Mouse (Mus musculus) spleen, adult 18-20 months (tissue): ENCODE measurements around the gene Senp7.
"Not testable (repeated sequence)": the region's sequence is repeated elsewhere in the genome, so short reads cannot be mapped to it uniquely, and the experiment has no call there.

Experiments used
- DNase-seq, 2 experiments: peaks; one replicate each; pipeline ENCODE4 v3.0.0; 2022; ENCODE audit warnings: mixed read lengths in 2 of 2

Gene Senp7

DNA sequence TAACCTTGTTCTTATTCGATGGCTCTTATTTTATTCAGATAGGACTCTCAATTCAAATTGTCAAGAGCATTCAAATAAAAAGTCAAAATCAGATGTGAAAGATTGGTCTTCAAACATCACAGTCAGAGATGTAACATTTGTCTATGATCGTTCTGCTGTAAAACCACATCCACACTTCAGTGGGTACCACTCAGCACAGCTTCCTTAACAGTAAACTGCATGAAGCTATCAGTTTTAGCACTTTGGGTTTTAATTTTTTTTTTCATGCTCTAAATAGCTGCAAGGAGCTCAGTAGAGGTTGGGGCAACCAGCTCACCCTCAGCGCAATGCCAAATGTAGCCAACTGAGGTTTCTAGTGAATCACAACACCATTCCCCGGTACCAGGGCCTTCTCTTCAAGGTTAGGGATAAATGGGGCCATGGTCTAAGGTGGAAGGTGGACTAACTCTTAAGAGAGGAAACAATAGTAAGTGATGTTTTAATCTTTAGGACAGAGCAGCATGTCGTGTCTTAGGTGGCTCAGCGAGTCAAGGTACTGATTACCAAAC lies 20.5 kb downstream of the Senp7 start:
- no peak for DNase-seq

DNA sequence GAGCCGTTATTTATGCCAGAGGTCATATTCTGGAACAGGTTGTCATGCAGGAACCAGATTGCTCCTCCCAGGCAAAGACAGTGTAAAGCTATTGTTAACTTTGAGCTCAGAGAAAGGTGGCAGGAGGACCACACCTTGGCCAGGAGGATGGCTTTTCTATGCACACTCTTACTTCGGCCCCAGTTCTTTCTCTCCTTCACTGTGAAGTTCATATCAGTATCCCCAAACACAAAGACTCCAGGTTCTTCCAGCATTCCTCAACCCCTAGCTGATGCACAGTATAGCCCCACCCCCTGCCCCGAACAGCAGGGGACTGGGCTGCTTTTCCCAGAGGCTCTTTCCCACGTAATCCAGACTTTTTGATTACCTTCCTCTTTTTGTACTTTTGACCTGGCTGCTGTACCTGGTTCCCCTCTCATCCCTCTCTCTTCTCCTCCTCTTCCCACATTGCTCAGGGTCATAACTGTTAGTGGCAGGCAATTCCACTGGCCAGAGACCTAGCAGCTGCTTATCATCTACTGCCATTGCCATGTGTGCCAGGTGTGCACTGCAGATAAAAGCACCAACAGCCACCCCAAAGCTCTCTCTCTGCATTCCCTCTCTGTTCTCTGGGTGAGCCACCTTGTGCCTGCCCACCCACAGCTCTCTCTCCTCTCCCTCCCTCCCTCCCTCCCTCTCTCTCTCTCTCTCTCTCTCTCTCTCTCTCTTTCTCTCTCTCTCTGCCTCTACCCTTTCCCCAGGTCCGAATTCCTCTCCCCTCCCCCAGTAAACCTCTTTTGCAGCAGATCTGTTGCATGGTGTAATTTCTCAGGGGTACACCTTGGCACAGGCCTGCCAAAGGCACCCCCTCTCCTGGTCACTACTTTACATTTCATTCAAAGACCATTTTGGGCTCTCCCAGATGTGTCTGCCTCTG lies 23.4 kb downstream of the Senp7 start:
- no peak for DNase-seq

DNA sequence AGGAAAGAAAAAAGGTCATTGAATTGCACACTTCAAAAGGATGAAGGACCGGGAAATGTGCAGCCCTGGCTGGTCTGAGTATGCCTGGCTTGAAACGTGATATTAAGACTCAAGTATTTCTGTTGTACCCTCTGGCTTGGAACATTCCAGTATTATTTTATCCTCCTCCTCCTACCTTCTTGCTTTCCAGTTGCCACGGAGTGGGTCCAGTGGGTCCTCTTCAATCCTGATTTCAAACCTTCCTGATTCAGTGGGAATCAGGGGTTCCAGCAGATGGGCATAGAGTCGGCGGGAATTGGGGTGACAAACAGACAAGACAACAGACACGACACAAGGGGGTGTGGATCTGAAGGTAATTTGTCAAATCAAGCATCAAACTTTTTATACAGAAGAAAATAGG lies 24.4 kb downstream of the Senp7 start:
- no peak for DNase-seq

DNA sequence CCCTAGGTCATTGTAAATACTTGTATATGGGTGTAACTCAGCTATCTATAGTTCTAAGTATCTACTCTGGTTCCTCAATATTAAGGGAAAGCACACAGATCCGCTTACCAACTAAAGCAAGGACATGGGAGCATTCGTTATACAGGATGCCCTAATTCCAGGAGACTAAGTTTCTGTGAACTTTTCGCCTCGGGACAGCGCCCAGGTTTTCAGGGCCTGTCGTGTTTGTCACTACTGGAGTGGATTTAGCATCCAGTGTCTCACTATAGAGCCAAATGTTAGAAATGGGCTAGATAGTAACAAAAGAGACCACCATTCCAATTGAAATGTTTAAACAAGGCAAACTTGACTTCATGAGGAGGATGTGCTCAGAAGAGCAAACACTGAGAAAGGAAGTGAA lies 25.0 kb downstream of the Senp7 start:
- DNase-seq = not testable (repeated sequence)

DNA sequence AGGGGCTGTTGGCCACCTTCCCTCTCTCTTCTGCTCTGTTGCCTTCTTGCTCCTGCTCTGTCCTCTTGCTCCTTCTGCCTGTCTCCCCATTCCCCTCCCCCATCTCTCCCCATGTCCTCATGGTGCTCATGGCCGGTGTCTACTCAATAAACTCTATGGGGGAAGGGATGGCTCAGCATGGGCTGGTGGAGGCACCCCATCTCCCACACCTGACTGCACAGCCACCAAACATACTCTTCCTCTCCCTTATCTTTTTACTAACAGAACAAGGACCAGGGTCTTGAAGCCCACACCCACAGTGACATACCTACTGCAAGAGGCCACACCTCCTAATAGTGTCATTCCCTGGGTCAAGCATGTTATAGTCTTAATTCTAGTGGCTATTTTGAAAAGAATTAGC lies 26.0 kb downstream of the Senp7 start:
- DNase-seq = no peak

DNA sequence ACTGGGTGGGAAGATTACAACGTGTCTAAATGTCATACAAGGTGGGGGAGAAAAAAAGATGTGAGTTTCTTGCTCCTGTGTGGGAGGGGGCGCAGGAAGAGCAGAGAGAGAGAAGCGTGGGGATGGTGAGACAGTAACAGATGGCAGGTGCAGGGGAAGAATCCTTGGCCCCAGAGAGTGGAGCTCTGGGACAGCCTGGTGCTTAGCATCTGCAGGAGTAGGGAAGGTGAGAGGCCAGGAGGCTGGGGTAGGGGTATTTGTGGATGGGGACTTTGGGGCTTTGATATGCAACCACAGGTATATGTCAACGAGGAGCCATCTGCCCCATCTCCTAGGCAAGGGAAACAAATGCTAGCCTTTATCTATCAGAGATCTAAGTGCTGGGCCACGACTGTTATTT lies 26.4 kb downstream of the Senp7 start:
- no peak for DNase-seq

DNA sequence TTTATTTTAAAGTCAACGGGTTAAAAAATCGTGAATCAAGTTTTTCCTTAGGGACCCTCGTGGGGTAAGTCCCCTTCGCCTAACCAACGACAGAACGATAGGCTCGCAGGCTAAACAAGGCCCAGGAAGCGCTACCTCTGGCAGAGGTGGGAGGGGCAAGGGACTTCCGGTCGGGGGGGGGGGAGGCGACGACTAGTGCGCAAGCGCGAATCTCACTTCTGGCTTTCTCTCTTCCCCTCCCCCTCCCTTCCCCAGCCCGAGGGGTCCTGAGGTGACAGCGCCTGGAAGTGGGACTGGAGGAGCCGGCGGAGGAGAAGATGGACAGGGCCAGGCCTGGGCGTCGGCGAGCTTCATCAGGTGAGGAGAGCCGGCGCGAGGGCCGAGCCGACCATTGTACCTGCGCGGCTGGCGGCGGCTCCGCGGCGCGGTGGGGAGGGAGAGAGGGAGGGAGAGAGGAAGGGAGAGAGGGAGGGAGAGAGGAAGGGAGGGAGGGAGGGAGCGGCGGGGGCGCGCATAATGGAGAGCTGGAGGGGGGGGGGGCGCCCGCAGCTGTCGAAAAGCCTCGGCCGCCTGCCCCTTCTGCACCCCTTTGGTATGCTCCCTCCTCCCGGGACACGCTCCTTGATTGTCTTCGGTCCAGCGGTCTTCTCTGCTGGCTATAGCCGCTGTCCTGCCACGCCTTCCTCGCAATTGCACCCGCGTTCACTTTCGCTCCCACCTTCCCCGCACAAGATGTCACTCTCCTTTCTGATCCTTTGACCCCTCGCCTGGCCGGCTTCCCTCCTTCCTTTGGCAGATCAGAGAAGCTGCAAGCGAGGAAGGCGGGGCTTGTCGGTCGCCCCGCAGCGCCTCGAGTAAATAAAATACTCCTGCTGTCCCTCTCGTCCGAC lies 27.3 kb downstream of the Senp7 start:
- DNase-seq = peak; percentile 73 to 77

DNA sequence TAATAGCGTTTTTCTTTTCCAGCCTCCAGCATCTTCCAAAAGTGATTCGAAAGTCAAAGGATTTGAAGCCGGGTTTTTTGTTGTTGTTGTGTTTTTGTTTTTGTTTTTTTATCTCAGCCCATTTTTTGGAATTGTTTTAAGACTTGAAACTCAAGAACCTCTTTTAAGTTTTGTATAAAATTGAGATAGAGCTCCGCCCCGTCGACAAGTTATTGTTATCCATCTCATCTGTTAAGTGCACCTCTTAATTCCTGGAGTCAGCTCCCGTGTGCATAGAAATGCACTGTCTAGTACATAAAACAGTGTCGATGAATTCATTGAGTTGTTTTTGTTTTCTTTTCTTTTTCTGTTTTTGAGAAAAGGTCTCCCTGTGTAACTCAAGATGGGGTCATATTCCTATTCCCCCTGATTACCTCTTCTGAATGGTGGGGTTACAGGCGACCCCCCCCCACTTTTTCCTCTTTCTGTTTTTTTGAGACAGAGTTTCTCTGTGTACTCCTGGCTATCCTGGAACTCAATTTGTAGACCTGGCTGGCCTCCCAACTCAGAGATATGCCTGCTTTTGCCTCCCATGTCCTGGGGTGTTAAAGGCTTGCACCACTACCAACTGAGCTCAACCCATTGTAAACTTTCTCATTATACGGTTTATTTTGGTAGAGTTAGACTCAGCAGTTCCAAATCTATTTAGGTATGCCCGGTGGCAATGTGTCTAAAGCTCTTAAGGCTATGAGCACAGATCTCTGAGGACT lies 28.2 kb downstream of the Senp7 start:
- DNase-seq = no peak

DNA sequence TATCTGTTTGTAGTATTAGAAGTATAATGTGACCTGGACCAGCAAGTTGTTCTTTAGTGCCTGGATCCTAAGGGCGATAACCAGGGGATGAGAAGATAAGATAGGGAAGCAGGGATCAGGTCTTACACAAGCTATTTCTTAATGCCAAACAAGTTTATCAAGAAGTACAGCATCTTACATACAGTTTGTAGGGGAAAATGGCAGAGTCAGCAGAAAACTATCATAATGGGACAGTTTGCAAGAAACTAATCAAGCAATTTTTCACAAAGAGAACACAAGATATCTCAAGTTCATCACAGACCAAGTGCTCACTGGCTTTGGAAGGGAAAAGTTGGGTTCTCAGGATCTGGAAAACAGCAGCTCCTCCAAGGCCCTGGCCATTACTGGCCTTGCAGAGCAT lies 31.3 kb downstream of the Senp7 start:
- DNase-seq = no peak

DNA sequence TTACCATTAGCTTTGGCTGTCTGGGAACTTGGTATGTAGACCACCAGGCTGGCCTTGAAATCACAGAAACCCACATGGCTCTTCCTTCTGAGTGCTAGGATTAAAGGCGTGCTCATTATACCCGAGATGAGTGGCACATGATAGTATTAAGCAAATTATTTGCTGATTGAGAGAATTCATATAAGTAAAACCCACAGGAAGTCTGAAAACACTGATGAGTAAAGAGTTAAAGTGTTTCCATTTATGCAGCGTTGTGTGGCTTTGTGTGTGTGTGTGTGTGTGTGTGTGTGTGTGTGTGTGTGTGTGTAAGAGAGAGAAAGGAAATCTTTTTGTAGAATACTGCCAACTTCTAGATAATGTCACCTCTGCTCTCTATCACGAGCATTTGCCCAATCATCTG lies 33.6 kb downstream of the Senp7 start:
- DNase-seq = no peak

DNA sequence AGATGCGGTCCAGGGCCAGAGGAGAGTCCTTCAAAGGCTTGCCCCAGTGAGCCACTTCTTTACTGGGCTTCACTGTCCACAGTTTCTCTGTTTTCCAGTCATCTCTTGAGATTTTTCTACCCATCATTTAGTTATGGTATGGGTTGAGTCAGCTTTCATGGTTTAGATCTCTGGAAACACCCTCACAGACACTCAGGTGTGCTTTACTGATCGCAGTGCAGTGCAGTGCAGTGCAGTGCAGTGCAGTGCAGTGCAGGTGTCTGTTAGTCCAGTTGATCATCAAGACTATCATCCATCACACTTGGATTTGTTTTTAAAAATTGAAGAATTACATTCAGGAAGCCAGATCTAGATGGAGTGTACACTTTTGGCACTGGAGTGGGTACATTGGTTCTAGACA lies 38.2 kb downstream of the Senp7 start:
- no peak for DNase-seq

DNA sequence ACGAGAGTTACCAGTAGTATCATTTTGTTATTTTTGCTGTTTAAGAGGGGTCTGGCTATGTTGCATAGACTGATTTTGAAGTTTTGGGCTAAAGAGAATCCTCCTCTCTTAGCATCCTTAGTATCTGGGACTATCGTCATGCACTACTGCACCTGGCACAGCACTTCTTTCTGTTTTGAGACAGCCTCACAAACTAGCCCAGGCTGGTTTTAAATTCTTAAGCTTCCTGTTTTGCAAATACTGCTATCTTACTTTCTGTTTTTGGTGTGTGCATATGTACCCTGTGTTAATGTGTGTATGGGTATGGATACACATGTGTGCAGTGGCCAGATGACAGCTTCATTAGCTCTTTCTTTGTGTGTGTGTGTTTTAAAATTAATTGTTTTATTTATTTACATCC lies 42.2 kb downstream of the Senp7 start:
- DNase-seq = no peak

DNA sequence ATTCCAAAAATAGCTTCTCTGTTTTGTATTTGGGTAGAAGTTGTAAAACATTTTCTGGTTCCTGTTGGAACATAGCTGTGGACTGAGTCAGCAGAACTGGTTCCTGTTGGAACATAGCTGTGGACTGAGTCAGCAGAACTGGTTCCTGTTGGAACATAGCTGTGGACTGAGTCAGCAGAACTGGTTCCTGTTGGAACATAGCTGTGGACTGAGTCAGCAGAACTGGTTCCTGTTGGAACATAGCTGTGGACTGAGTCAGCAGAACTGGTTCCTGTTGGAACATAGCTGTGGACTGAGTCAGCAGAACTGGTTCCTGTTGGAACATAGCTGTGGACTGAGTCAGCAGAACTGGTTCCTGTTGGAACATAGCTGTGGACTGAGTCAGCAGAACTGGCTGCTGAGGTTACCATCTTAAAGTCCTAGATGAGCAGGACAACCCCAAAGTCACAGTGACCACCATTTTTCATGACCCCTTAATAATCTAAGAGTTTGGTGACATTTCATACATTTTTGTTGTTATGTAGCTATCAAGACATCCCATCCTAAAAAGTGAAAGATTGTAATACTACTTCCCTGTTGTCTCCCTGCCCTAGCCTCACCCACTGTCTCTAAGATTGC lies 48.4 kb downstream of the Senp7 start:
- not testable (repeated sequence) for DNase-seq

DNA sequence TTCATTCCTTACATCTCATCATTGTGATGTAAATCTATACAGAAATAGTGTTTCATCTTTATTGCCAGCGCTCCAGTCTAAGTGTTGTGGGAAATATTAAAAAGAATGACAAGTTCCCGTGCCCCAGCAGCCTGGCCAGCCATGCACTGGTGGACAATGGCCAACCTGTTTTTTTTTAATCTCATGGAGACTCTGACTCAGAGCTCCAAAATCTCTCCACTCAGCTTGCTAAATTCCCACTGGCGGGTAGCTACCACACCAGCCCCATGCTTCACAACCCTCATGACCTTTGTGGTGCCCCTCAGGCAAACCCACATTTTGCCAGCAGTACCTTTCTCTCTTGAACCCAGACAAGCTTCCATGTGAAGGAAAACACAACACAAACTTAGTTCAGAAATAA lies 67.6 kb downstream of the Senp7 start:
- DNase-seq = no peak

DNA sequence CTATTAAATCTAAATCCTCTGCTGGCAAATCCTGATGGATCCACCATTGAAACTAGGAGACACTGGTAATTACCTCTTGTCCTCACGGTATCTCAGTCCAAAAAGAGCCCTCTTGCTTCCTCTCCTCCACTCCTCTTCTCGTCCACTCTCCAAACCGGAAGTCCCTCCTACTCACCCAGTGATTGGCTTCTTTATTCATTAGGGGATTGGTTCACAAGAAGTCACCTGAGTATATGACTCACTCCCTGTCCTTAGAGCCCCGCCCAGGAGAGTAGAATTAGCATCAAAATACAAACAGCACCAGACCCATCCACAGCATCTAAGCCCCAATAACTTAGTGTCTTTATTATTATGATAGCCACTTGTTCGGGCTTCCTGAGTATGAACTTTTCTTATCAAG lies 68.0 kb downstream of the Senp7 start:
- DNase-seq = no peak

DNA sequence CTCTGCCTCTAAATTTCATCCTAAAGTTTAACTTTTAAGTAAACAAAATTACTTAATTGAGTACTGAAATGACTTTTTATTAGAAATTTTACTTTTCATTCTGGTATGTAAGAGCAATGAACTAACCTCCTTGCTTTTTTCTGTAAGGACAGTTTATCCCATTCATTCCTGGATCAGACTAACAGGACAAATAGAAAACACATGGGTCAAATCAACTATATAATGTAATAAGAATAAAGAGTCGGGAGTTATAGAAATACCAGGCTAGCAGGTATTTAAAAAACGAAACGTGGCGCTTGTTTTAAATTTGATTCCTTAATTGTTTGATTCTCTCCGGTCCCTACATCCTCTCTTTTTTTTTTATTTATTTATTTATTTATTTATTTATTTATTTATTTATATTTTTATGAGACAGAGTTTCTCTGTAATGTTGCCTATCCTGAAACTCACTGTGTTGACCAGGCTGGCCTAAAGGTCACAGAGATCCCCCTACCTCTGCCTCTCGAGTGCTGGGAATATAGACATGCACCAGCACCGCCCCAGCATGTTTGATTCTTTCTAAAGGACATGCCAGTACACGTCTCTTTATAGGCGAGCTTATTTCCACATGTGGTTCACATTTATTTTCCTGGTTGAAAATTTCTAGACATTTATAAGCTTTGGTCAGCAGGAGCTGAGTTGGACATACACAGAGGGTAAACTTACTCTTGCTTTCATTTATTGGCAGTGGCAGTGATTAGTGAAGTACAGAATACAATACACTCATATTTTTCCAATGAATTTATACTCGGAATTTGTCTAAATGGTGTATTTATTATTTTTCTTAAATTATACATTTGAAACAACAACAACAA lies 69.4 kb downstream of the Senp7 start:
- no peak for DNase-seq

DNA sequence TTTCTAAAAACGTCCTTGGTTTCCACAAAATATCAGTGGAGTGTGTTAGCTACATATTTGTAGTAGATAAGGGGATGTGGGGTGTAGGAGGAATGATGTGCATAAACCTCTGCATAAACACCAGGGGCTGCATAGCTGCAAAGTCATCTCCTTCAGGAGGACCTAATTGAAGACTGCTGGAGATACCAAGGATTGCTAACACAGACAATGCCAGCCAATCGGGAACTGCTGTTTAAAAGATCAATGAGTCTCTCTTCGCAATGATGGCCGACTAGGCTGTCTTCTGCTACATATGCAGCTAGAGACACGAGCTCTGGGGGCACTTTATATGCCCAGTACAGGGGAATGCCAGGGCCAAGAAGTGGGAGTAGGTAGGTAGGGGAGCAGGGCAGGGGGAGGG lies 74.4 kb downstream of the Senp7 start:
- DNase-seq = no peak

DNA sequence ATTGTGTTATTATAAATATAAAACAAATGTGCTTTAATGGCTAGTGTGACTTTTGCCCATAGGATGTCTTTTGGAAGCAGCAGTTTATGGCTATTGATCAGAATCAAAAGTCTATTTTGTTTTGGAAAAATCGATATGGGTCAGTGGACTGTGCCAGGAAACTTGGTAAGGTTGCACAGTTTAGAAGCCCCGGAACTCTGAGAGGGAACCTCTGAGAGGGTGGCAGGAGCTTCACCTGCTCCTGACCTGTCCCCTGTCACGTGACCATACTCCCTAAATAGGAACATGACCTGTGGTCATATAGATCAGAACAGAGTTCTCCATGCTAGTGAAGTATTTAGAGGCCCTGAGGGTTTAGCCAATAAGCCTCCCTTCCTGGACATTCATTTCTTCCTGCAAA lies 75.9 kb downstream of the Senp7 start:
- no peak for DNase-seq

DNA sequence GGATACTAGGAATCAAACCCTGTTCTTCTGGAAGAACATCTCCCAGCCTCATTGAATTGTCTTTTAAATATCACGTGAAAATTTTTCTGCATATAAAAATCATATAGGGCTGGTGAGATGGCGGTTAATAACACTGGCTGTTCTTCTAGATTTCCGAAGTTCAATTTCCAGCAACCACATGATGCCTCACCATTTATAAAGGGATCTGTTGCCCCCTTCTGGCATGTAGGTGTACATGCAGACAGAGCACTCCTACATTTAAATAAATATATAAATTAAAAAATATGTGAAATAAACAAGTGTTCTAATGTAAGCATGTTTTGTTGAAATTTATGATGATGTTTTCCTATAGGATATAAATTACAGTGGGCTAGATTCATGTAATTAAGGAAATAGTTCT lies 83.5 kb downstream of the Senp7 start:
- DNase-seq = no peak

DNA sequence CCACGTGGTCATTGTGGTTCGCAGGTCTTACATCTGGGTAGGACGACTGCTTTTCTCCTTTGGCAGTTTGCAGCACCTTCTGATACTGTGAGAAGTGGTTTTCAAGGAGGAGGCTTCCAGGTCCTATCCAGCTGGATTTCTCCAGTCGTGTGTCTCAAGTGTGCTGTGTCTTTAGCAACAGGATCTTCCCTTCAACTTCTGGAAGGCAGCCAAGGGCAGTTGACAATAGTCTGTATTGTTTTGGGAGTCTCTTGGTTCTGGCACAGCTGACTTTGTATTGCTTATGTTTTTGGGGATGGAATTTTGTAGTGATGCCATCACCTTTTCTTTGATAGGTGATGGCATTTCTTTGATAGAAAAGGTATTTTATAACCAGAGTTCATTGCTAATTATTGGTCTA lies 86.0 kb downstream of the Senp7 start:
- DNase-seq = no peak

DNA sequence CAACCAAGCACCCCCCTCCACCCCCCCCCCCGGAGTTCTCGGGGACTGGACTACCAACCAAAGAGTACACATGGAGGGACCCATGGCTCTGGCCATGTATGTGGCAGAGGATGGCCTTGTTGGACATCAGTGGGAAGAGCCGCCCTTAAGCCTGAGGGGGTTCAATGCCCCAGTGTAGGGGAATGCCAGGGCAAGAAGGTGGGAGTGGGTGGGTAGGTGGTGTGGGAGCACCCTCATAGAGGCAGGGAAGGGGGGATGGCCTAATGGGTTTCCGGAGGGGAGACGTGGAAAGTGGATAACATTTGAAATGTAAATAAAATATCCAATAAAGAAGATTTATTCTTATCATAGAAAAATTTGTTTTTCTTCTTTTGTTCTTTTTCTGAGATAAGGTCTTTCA lies 89.5 kb downstream of the Senp7 start:
- DNase-seq = not testable (repeated sequence)
